Mouse (Mus musculus) hindlimb bud, embryonic 11.5 days (tissue): ENCODE data around the gene 1700092M07Rik.

Experiments used
- DNase-seq: peaks from one replicate; pipeline ENCODE4 v3.0.0-alpha.2; 2012; ENCODE audit warnings: low read depth, low spot score; ENCODE audit errors: extremely low spot score

1700092M07Rik gene

DNA sequence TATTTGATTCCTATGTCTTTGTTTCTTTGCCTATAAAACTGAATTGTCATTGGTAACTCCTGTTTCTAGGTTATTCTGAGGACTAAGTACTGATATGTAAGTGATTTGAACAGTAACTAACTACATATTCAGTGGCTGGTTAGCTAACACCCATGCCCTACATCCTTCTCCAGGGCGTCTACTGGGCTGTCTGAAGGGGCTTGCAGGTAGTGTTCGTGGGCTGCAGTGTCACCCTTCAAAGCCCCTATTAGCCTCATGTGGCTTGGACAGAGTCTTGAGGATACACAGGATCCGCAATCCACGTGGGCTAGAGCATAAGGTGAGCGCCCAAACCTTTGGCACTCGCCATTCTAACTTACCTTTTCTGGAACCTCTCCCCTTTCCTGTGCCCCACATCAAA is 872 bp upstream of the 1700092M07Rik start:
- no peak for DNase-seq

DNA sequence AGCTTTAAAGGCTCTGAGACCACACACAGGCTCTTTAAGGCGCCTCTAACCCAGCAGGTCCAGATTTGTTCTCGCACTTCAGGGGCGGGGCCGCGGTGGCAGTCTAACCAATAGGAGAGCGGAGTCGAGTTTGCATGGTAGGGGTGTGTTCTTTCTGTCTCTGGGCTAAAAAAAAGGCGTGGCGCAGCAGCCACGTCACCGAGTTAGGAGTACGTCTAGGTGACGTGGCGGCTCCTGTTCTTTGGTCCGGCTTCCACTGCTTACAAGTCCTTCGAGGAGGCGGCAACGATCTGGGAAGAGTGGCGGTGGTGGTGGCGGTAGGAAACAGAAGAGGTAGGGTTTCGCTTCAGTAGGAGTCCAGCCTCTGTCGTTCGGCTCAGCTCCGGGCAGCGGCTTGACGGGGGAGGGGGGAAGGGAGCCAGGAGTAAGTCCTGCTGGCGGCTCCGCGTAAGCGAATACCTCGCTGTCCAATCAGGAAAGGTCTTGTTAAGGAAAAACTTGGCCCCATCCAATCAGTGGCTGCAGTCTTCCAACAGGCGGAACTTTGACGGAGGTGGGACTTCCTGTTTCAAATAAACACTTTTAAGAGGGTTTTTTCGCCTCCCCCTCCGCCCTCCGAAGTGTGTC is 838 bp downstream of the 1700092M07Rik start, which contains the start of gene Stx5a:
Gene Stx5a (plus strand): TSS at position 171 of the 627 bp plus-strand sequence.
- peak; percentile 98 for DNase-seq

DNA sequence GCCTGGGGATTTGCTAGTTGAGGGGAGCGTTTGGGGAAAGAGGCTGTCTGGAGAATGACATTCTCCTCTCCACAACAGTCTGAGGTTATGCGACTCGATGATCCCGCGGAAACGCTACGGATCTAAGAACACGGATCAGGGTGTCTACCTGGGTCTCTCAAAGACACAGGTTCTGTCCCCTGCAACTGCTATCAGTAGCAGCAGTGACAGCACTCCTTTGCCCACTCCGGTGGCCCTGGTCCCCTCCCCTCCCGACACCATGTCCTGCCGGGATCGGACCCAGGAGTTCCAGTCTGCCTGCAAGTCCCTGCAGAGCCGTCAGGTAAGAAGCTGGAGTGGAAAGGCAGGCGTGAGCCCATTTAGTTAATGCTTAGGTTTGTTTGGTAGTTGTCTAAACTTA is 1.7 kb downstream of the 1700092M07Rik start:
- DNase-seq: no peak

DNA sequence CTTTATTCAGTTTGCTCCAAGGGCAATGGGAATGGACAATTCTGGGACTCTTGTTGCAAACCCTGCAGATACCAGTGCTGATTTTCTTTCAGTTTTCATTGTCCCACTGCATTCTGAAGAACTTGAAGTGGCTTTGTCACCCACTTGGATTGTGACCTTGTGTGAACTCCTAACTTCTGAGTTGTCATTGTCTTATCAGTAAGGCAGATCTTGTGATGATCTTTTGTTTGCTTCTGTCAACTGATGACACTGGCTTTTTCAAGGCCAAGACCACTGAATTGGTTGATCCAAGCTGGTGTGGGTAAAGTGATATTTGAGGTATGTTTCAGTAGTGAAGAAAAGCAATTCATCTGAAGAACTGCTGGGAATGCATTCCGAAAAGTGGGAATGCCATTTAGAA is 4.9 kb downstream of the 1700092M07Rik start:
- no peak for DNase-seq

DNA sequence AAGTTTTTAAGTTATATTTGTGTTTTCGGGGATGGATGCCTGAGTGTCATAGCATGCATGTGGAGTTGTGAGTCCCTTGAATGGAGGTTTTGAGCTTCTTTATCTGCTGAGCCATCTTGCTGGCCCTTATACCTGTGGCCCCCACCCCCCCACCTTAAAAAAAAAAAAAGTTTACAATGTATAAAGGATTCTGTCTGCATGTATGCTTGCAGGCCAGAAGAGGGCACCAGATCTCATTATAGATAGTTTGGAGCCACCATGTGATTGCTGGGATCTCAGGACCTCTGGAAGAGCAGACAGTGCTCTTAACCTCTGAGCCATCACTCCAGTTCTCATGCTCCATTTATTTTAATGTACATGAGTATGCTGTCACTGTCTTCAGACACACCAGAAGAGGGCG is 6.8 kb downstream of the 1700092M07Rik start:
- DNase-seq: no peak

DNA sequence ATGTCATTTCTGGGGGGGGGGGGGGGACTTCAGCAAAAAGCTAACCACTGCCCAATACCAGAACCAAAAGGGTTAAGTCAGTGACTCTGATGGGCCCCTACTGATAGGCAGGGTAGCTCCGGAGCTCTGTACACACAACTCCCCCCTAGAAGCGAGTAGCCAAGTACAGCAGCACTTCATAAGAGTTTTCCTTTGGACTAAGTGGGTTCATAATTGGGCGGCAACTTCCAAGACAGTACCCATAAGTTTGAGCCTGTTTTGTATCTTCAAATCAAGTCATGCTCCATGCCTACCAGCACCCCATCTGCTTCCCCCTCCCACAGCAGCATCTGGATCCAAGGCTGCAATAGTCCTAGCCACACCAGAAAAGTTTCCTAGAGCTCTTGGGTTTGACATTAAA is 15.1 kb downstream of the 1700092M07Rik start:
- no peak for DNase-seq

DNA sequence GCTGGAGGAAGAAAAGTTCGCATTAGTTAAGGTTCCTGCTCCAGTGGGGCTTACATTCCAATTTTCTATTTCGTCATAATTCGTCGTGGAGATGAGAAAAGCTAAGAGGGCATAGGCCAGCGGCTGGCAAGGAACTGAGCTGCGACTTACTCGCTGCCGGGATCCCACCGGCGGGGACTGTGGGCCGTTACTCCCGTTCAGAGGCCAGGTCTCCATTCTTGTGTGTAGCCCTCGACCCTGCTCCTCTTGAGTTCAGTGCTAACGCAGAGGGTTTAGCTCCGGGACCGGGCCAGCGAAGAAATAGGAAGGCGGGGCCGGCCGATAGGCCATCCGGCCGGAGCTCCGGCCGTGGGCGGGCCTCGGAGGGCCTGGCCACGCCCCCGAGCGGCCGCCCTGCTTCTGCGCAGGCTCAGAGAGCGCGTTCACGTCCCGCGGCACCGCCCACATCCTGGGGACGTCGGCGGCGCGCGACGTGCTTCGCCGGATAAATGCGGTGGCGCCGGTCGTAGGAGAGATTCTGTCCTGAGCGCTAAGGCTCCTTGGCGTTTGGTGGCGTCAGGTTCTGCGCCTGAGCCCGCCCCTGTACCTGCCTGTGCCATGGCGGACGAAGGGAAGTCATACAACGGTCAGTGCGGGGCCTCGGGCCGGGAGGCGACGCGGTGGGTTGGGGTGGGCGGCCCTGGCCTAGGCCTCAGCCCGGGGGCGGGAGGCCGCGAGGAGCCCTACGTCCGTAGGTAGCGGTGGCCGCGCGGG is 16.3 kb downstream of the 1700092M07Rik start, which contains the start of gene Nxf1:
Gene Nxf1 (plus strand): TSS at position 439 of the 753 bp plus-strand sequence.
- DNase-seq: no peak

DNA sequence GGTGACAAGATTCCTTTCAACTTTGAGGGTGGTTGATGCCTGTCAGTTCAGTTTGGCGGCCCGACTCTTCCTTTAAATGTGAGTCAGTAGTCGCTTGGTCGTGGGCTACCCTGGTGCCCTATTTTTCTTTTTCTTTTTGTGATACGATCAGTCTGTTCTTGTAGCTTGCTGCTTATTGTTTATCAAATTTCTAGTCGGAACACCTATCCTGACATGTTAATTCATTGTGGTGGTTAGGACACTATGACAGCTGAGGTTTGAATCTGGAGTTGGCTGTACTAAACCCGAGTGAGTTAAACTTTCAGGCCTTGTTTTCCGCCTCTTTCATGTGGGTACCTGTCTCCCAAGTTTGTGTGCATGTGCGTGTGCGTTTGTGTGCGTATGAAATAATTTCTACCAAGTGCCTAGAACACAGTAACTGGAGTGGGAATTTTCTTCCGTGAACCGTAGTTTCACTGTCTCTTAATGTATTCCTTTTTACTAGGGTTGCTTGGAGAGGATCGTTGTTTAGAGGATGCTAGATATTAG is 17.0 kb downstream of the 1700092M07Rik start:
- no peak for DNase-seq

DNA sequence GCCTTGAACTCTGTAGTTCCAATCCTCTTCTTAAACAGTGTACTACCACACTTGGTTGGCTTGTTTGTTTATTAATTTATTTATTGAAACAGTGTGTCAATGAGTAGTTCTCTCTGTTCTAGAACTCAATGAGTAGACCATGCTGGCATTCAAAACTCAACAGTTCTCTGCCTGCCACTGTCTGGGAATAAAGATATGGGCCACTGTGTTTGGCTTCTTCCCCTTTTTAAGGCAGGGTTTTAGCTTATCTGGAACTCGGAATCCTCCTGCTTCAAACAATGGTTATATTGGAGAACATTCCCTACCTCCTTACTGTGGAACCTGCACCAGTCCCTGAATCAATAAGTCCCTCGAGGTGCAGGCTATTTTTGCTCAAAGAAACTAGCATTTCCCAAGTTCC is 18.4 kb downstream of the 1700092M07Rik start:
- DNase-seq: no peak

DNA sequence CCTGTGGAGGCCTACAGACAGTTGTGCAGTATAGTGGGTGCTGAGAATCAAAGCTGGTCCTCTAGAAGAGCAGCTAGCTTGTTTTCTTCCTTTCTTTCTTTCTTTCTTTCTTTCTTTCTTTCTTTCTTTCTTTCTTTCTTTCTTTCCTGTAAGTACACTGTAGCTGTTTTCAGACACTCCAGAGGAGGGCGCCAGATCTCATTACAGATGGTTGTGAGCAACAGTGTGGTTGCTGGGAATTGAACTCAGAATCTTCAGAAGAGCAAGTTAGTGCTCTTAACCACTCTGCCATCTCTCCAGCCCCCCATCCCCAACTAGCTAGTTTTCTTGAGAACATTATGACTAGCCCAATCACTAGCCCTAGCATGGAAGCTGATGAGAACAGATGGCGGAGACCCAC is 20.2 kb downstream of the 1700092M07Rik start:
- DNase-seq: no peak

DNA sequence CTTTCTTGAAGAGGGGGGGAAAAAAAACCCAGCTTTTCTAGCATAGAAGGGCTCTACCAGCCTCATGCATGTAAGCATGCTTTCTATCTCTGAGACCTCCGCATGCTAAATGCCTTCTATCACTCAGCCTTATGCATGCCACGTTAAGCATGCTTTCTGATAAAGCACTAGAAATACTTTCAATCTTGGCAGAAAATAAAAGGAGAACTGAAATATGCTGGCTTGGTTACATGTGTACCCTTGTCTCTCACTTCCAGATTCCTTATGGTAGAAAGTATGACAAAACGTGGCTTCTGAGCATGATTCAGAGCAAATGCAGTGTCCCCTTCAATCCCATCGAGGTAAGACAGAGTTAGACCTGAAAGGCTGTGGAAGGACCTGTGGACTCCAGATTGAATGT is 22.8 kb downstream of the 1700092M07Rik start:
- no peak for DNase-seq

DNA sequence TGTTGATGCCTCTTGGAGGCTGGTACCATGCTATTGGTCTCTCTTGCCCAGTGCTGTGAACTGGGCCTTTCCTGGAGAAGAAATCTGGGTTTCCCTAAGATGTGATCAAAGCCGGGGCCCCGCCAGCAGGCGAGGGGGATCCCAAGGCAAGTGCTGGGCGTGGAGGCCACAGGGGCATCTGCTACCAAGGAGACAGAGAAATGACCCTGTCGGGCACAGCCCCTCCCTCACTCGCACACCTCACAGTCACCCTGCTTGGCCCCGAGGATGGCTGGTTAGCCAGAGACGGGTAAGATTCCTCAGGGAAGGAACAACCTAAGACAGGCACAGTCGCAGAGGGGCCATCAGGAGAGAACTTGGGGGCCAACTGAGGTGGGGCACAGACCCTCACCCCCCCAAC is 25.0 kb downstream of the 1700092M07Rik start:
- DNase-seq: no peak

DNA sequence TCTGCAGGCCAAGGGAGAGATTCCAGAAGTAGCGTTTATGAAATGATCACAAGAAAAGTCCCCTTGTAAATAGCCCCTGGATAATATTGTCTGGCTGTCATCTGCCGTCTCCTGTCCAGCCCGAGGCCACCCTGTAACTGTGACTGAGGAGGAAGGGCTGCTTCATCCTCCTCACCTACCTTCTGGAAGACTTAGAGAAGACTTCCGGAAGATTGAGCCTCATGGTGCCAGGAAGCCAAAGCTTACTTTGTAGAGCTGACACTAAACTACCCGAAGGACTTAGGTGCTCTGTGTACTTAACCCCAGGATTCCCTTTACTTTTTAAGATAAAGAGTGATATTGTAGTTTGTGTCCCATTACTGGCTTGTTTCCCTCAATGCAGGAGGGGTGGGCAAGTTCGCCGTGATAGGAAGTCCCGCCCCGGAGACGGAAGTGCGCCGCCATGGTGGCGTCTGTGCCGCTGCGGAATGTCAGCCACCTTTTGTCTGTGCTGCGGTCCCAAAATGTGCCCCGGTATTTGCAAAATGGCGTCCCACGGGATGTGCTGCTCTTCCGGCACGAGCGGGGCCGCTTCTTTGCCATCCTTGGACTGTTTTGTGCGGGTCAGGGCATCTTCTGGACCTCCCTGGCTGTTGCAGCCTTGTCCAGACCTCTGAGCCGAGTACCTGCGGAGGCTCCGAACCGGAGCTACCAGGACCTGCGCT is 30.2 kb downstream of the 1700092M07Rik start, which contains the start of gene Tmem223:
Gene Tmem223 (plus strand): TSS at position 430 of the 704 bp plus-strand sequence.
- DNase-seq: no peak

DNA sequence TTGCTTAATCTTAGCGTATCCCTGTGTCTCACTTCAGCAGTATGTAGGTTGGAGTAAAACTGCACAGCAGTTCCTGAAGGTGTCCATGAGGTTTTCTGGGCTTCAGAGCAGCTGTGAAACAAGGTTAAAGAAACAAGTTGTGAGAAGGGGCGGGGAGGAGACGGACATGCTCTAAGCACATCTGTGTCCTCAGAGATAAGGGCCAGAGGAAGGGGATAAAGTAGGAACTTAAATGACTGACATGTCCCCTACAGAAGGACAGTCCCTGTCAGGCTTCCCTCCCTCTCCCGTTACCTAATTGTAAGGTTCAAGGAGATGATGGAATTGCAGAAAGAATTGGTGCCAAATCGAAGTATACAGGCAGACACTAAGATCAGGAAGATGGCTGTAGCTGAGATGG is 32.5 kb downstream of the 1700092M07Rik start:
- DNase-seq: no peak

DNA sequence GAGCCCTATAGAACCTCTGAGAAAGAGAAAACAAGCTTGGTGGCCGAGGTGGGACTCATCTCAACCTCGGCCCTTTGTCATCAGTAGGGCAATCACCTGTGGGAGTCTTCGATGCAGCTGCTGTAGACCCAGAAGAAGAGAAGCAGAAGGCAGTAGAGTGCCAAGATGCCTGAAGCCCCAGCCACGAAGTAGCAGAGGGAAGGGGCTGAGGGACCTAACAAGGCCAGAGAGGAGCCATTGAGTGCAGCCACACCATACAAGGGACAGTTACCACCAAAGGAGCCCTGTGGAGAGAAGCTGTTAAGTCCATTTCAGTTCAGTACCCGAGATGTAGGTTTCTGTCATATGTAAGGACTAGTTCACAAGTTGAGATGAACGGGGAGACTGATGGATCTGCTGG is 32.9 kb downstream of the 1700092M07Rik start:
- no peak for DNase-seq

DNA sequence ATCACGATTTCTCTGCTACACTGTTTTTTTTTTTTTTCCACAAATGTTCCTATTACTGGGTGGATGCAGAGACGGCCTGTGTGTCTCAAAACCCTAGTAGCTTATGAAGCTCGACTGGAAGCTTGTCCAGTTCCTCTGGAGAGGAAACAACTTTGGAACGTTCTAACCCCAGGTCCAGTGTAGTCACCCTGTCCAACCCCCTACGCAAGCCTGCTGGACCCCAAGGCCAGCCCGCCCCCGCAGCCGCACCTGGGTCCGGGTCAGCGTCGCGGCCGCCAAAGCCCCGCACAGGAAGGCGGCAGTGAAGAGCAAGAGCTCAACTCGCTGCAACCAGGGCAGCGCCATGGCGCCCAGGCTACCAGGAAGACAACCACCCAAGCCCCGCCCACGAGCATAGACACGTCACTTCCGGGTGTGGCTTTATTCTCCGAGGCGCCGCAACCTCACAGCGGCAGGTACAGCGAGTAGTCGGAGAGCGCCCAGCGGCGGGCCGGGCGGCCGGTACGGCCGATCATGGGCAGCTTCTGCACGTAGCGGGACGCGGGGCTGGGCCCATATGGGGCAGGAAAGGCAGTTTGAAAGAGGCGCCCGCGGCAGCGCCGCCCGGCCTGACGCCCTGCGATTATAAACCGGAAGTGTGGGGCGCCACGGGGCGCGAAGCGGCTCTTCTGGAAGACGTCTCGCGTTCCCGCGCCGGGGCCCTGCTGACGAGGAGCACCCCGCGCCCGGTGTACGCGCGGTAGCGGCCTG is 33.7 kb downstream of the 1700092M07Rik start, which contains the start of gene Tmem179b:
Gene Tmem179b (minus strand): TSS at position 382 of the 750 bp plus-strand sequence.
- no peak for DNase-seq

DNA sequence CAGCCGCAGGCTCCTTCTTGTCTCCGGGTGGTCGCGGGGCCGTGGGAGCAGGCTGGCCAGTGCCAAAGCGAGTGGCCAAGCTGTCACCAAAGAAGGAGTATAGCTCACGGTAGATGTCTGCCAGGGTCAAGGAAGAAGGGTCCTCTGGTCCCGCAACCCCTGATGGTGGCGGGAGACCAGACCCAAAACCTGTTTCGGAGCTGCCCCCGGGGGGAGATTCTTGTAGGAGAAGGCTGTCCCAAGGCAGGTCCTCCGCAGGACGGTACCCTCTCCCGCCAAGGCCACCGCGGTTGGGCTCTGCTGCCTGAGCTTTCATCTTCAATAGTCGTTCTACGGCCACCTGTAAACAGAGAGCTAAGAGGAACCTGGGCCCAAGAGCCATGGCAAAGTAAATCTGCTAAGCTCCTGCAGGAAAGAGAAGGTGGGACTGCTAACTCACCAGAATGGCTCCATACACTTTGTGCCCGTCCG is 34.5 kb downstream of the 1700092M07Rik start:
- no peak for DNase-seq

DNA sequence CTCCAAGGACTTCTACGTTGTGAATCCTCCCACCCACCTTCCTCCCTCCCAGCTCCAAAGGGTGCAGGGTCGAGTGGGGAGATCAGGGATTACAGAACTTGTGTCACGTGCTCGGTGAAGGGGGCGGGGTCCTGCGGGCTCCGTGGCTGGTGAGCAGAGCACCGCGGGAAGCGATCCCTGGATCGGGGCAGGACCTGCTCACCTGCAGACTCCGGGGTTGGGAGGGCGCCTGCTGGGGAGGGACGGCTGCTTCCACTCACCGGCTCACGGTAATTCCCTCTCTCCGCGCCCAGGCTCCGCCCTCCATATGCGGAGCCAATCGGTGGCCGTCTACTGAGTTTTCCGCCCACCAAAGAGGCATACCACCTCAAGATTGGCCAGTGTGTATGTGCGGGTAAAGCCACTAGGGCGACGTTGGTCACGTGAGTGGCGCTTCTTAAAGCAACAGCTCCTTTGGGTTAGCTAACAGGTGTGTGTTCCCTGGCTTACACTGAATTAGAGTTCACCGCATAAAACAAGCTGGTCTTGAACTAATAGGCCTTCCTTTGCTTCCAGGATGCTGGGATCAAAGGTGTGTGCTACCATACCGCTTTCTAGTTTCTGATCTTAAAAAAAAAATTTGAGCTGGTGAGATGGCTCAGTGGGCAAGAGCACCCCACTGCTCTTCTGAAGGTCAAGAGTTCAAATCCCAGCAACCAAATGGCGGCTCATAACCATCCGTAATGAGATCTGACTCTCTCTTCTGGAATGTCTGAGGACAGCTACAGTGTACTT is 45.7 kb downstream of the 1700092M07Rik start, which contains the start of gene Taf6l:
Gene Taf6l (minus strand): TSS at position 410 of the 774 bp plus-strand sequence.
- peak; percentile 83 for DNase-seq

DNA sequence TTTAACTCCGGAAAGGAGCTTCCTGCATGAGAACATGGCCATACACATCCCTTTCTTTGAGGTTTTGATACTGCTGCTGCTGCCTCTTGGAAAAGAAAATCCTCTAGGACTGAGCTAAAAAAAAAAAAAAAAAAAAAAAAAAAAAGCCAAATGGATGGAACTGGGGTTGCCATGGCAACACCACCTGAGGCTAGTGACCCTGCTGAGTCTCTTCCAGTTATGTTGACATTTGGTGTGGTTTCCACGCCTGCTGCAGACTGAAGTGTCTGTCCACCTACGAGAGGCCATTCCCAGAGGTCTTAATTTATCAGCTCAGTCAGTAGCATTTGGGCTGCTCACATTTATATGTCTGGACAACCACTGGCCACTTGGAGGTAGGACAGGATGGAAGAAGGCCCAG is 48.0 kb downstream of the 1700092M07Rik start:
- no peak for DNase-seq

DNA sequence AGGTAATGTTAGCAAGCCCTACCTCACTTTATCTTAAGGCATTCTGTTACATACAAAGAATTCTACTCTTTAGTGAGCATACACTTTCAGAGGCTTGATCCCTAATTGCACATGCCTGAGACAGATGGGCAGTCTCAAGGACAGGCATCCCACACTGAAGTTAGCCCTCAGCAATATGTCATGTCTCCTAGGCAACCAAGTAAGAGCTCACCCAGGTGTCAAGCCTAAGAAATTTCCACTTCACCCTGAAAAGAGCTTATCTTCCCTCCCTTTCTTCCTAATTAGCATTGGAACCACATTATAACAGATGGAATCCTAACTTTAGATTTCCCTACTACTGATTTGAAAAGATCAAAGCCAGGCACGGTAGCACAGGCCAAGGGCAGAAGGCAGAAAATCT is 48.7 kb downstream of the 1700092M07Rik start:
- no peak for DNase-seq
